ENCODE assay signal across 8 mouse cellular contexts in the genomic region with DNA sequence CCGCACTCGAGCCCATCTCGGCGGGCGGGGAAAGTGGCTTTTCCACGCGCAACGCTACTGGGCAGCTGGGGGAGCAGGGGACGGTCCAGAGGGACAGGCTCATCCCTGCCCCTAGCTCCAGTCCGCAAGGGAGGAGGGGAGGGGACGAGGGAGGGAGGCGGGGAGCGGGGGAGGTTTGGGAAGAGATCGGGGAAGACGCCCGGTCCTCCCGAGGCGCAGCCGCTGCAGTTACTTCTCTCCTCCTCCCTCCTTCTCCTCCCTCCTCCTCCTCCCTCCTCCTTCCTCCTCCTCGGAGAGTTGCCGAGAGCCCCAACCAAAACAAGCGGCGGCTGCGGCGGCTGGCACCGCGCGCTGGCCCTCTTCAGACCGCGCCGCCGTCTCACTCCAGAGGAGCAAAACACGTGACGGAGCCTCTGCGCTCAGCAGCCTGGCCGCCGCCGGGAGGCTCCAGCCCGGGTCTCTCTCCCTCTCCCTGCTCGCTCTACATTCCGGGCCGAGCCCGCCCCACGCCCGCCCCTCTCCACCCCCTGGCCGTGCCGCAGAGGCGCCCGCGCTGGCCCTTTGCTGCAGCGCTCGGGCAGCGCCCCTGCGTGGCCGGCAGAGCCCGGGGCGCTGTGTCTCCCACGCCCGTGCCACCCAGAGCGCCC. TPM values are rescaled to one million over a fixed set of nuclear protein-coding genes. Genes with fewer than 3 reads are reported as not detected.
A peak's percentile ranks its signal among the peaks of the same experiment; 100 is the strongest.
DNase-seq lines count a peak whose midpoint lies in the region; ATAC-seq and TF ChIP-seq lines count a peak whose summit lies in the region.

Irs1 (minus strand) TSS at position 266 of the 647 bp plus-strand sequence.

- under 1% methylated on average over 28 of the region's 60 CpGs for WGBS in embryonic facial prominence, embryonic 14.5 days
- WGBS in kidney, adult 2 months = 1% methylated on average over 55 of the region's 60 CpGs
- WGBS in limb, embryonic 12.5 days = under 1% methylated on average over 54 of the region's 60 CpGs
- under 1% methylated on average over 54 of the region's 60 CpGs for WGBS in midbrain, embryonic 13.5 days

- H3K27ac ChIP-seq in embryonic facial prominence, embryonic 14.5 days (replicated peaks; ENCODE audit: low read depth, low read length) = peak within 1 kb of the TSS; percentile 95
- peak within 1 kb of the TSS; percentile 84 for H3K27ac ChIP-seq in kidney, adult 2 months (ENCODE audit: insufficient read depth, low read depth, low read length)
- H3K27ac ChIP-seq in limb, embryonic 12.5 days = peak within 1 kb of the TSS; percentile 97
- peak within 1 kb of the TSS; percentile 98 for H3K27ac ChIP-seq in midbrain, embryonic 13.5 days

- TF ChIP-seq POLR2A in kidney, adult 2 months (IDR thresholded peaks at IDR 0.05; ENCODE audit: low read depth, low read length) = no peak

- peak; percentile 34 for TF ChIP-seq CTCF in kidney, adult 2 months (conservative IDR thresholded peaks at IDR 0.05; ENCODE audit: insufficient read depth, insufficient read length, low read depth, low read length)

- no peaks in the 10 kb centered on the region for H3K9me3 ChIP-seq in embryonic facial prominence, embryonic 14.5 days (ENCODE audit: control insufficient read depth, low read length)
- H3K9me3 ChIP-seq in limb, embryonic 12.5 days = no peaks in the 10 kb centered on the region; the same call in 1 of the 2 replicates
- H3K9me3 ChIP-seq in midbrain, embryonic 13.5 days = no peaks in the 10 kb centered on the region

- H3K36me3 ChIP-seq in embryonic facial prominence, embryonic 14.5 days (ENCODE audit: control insufficient read depth, insufficient read depth, low read length) = peaks cover 21% of the 10 kb centered on the region; the same call in 1 of the 2 replicates
- H3K36me3 ChIP-seq in kidney, adult 2 months (ENCODE audit: control insufficient read depth, insufficient read depth, low read length) = no peaks in the 10 kb centered on the region
- peaks cover 25% of the 10 kb centered on the region for H3K36me3 ChIP-seq in limb, embryonic 12.5 days
- H3K36me3 ChIP-seq in midbrain, embryonic 13.5 days = peaks cover 14% of the 10 kb centered on the region

- peak within 1 kb of the TSS; percentile 84 for H3K9ac ChIP-seq in embryonic facial prominence, embryonic 14.5 days (ENCODE audit: low read depth, low read length)
- H3K9ac ChIP-seq in limb, embryonic 12.5 days (replicated peaks) = peak within 1 kb of the TSS; percentile 83
- peak within 1 kb of the TSS; percentile 88 for H3K9ac ChIP-seq in midbrain, embryonic 13.5 days (replicated peaks)

- H3K27me3 ChIP-seq in embryonic facial prominence, embryonic 14.5 days (replicated peaks; ENCODE audit: control insufficient read depth, insufficient read depth, low read length) = no peaks in the 10 kb centered on the region; the same call in 1 of the 2 replicates
- H3K27me3 ChIP-seq in kidney, adult 2 months (replicated peaks; ENCODE audit: control insufficient read depth, insufficient read depth, low read length) = no peaks in the 10 kb centered on the region
- 0 out of 2 replicates have a peak, but pooled peaks cover 6% of the 10 kb centered on the region for H3K27me3 ChIP-seq in limb, embryonic 12.5 days
- no peaks in the 10 kb centered on the region for H3K27me3 ChIP-seq in midbrain, embryonic 13.5 days

- H3K4me2 ChIP-seq in embryonic facial prominence, embryonic 14.5 days (ENCODE audit: low read depth, low read length) = peak within 1 kb of the TSS; percentile 57
- peak within 1 kb of the TSS; percentile 85 for H3K4me2 ChIP-seq in limb, embryonic 12.5 days
- peak within 1 kb of the TSS; percentile 82 for H3K4me2 ChIP-seq in midbrain, embryonic 13.5 days (replicated peaks)

- H3K4me1 ChIP-seq in embryonic facial prominence, embryonic 14.5 days (ENCODE audit: control insufficient read depth, insufficient read depth, low read length) = peaks cover 31% of the 10 kb centered on the region
- H3K4me1 ChIP-seq in kidney, adult 2 months (ENCODE audit: control insufficient read depth, insufficient read depth, low read length) = peaks cover 3% of the 10 kb centered on the region; the same call in 1 of the 2 replicates
- H3K4me1 ChIP-seq in limb, embryonic 12.5 days (replicated peaks) = peaks cover 50% of the 10 kb centered on the region
- H3K4me1 ChIP-seq in midbrain, embryonic 13.5 days (replicated peaks) = peaks cover 48% of the 10 kb centered on the region

- H3K4me3 ChIP-seq in embryonic facial prominence, embryonic 14.5 days (ENCODE audit: low read depth, low read length) = peak within 1 kb of the TSS; percentile 83
- peak within 1 kb of the TSS; percentile 64 for H3K4me3 ChIP-seq in kidney, adult 2 months (ENCODE audit: insufficient read depth, low read depth, low read length)
- H3K4me3 ChIP-seq in limb, embryonic 12.5 days (replicated peaks) = peak within 1 kb of the TSS; percentile 72
- peak within 1 kb of the TSS; percentile 79 for H3K4me3 ChIP-seq in midbrain, embryonic 13.5 days (replicated peaks)

- peak; percentile 35 to 39 for DNase-seq in spleen, adult 18-20 months
- no peak for DNase-seq in spleen, adult 12 weeks (ENCODE audit: low spot score)
- DNase-seq in embryonic facial prominence, embryonic 14.5 days (ENCODE audit: low spot score) = peak; percentile 96
- DNase-seq in heart, adult 8-10 months (ENCODE audit: low spot score) = peak; percentile 74
- peak; percentile 90 for DNase-seq in kidney, adult 2 months
- peak; percentile 21 to 69 for DNase-seq in spleen, postnatal 4 days (ENCODE audit: low spot score in 2 of 2)

- ATAC-seq in embryonic facial prominence, embryonic 14.5 days (ENCODE audit: low read depth) = peak; percentile 89
- peak; percentile 85 for ATAC-seq in limb, embryonic 12.5 days (ENCODE audit: insufficient number of reproducible peaks, insufficient read depth, low FRiP score, low TSS enrichment, low read depth)
- ATAC-seq in midbrain, embryonic 13.5 days = peak; percentile 87

RNA-seq across cellular contexts. Expression of gene Irs1, which starts in this region (rescaled TPM):
- 14.8 and 16.1 TPM in 2 replicates for polyA plus RNA-seq in embryonic facial prominence, embryonic 14.5 days (2014; fragmentation: Nextera tagmentation; extraction: Ambion mirVana)
- total RNA-seq in heart, adult 8-10 months (2022) = 10 to 100 TPM; 14.8 to 34.3 (median 24.0) TPM
- polyA plus RNA-seq in kidney, adult 2 months (2012; rRNA removed) = 7.1 and 7.4 TPM in 2 replicates
- polyA plus RNA-seq in limb, embryonic 12.5 days (2016; fragmentation: Nextera tagmentation; extraction: Ambion mirVana) = 12.0 and 13.8 TPM in 2 replicates
- polyA plus RNA-seq in midbrain, embryonic 13.5 days (2015; fragmentation: Nextera tagmentation; extraction: Ambion mirVana) = 6.6 and 7.9 TPM in 2 replicates
